Mouse (Mus musculus) heart, postnatal 36 days (tissue): ENCODE measurements around the gene Cmtm2b. TPM values are rescaled to one million over a fixed set of nuclear protein-coding genes. Genes with fewer than 3 reads are reported as not detected.

Experiments used
- DNase-seq, 2 experiments: peaks; one replicate each; pipeline ENCODE4 v3.0.0; 2021 to 2022
- intact Hi-C: fragments of 180-260 bp; cut with DNase I; formaldehyde crosslinking; loops from one replicate; pipeline ENCODE4 v1.15.1; 2025
- total RNA-seq, 2 experiments: library from RNA; stranded (reverse); gene quantifications; 2 replicates each; pipeline ENCODE4 v1.2.3; 2021

The Cmtm2b gene
- total RNA-seq, 2 experiments from 2014 or later = not detected

GRCm38 (mm10) chr8:104341106-104341561 is 19.1 kb downstream of the Cmtm2b start:
- intact Hi-C loops = loop anchor here (1.0 to 10.0 kb wide), 5 partner anchors 28 to 244 kb away; partner anchors contain the start of gene Cklf
- peak; percentile 77 to 79 for DNase-seq

- DNase-seq = no peak
- intact Hi-C loops = loop anchor here (1.0 to 10.0 kb wide), 5 partner anchors 29 to 244 kb away; partner anchors contain the start of gene Cklf
Measured at GRCm38 (mm10) chr8:104341678-104342077, 19.6 kb downstream of the Cmtm2b start.

GRCm38 (mm10) chr8:104342426-104342825 is 20.4 kb downstream of the Cmtm2b start:
- DNase-seq = no peak
- intact Hi-C loops = loop anchor here (5.0 to 10.0 kb wide), 2 partner anchors 198 to 245 kb away; no protein-coding TSS in a partner anchor

- peak; percentile 87 to 91 for DNase-seq
- intact Hi-C loops = loop anchor here (1.0 to 10.0 kb wide), 6 partner anchors 51 to 247 kb away; partner anchors contain the start of gene Cmtm4
Measured at GRCm38 (mm10) chr8:104343957-104344356, 21.9 kb downstream of the Cmtm2b start.

- intact Hi-C loops = loop anchor here (1.0 to 10.0 kb wide), 6 partner anchors 50 to 247 kb away; partner anchors contain the start of gene Cmtm4
- no peak for DNase-seq
Measured at GRCm38 (mm10) chr8:104344622-104345021, 22.6 kb downstream of the Cmtm2b start.

DNA sequence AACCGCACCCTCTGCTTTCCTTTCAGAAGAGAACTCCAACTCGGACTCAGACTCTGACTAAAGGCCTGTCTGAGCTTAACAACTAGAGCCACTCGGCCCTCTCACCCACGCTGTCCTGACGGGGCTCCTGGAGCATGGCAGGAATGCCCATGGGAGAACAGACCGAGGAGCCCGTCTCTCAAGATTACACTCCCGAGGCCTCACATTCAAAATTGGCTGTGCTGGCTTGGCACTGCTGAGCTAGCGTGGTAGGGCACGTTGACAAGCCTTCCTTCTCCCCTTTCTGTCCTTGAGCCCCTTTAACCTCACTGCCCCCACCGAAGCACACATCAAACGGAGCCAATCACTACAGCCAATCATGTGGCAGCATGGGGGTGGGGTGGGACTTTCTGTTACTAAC is 24.7 kb downstream of the Cmtm2b start:
- no peak for DNase-seq
- intact Hi-C loops = loop anchor here (10.0 kb wide), 1 partner anchor 202 kb away; no protein-coding TSS in a partner anchor

DNA sequence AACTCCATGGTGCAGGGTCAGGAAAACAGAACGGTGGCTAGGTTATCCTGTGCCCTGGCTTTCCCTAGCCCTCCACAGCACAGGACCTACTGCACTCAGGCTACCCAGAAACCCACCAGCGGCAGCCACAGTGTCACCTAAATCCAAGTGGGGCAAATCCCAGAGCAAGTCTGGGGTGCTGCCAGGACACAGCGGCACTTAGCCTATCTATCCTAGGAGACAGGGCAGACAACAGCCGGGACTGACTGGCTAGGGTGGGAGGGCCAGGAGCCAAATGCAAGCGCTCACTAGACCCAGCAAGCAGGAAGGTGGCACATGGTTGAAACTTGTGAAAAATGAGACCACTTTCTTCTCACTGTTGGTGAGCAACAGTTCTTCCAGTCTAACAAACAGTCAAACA is 26.9 kb downstream of the Cmtm2b start:
- intact Hi-C loops = loop anchor here (10.0 kb wide), 1 partner anchor 204 kb away; no protein-coding TSS in a partner anchor
- DNase-seq = peak in 1 of 2 experiments; percentile 32

DNA sequence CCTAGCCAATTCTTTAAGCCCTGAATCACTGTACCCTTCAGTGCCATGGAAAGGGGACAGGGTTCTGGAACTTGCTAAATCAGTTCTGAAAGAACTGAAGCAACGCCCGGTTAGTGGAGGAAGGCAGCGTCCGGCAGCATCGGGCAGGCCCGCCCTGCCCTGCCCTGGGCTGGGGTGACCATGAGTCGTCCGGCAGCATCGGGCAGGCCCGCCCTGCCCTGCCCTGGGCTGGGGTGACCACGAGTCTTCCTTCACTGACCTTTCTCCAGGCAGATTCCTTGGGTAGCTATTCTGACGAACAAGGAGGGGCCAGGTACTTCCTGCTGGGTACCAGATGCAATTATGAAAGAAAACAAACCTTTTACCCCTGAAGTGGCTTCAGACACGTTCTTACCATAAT is 28.0 kb downstream of the Cmtm2b start:
- intact Hi-C loops = no loop called here
- no peak for DNase-seq

DNA sequence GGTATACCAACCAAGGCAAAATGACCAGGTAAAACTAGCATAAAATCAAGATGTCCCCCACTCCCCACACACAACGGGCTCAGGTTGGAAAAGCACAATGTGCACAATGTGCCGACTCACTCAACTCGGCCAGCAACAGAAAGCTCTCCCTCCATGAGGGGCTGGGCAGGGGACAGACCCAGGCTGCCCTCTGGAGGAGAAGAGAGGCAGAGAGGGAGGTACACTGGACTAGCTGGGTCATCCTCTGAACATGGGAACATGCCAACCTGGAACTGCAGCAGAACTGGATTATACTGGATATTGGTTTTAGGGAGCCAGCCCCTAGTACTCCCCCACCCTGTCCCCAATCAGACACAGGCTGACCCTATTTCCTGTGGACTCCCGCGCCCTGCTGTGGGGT is 31.2 kb downstream of the Cmtm2b start:
- intact Hi-C loops = no loop called here
- no peak for DNase-seq

DNA sequence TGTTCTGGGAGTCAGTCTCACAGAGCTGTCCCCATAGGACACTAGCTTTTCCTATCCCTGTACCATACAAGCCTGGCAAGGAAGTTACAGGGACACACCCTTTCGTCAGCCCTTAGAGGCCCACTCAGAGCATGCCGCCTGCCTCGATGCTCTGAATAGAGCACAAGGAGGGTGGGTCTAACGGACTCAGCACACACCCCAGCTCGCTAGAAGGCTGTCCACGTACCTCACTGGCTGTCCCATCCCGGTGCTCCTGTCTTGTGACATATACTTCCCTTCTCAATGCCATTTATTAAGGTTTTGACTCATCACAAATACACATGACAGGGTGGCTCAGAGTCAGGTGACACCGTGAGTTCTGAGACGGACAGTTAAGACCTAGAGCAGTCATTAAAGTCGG is 32.5 kb downstream of the Cmtm2b start:
- no peak for DNase-seq
- intact Hi-C loops = no loop called here

- intact Hi-C loops = no loop called here
Measured at GRCm38 (mm10) chr8:104358637-104359036, 36.6 kb downstream of the Cmtm2b start.

DNA sequence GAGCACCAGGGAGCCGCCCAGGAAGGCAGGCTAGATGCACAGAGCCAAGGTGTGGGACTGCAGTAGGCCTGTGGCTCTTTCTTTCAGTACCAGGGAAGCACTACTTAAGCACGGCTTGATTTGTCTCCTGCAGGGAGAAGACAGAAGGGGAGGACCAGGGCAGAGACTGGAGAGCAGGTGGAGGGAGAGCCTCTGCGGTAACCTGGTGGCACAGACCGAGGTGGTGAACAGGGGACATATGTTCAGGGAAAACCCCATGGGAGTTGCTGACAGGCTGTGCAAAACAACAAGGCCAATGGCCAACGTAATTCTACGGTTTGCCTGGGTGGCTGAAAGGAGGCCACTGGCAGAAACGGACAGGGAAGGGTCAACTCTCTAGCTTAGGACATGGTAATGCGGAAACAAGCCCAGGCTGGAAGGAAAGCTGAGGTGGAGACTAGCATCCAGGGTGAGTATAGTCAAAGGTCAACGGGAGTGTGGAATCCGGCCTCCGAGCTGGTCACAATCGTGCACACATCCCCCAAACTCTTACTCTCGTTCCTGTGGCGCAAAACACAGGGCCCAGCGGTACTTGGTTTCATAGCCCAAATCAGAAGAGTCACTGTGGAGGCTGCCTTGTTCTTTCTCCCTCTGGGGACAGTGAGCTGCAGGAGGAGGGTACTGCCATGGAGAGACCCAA is 37.9 kb downstream of the Cmtm2b start:
- no peak for DNase-seq
- intact Hi-C loops = no loop called here

More at GRCm38 (mm10) chr8:104358637-104359036, 36.6 kb downstream of the Cmtm2b start:
- DNase-seq = no peak

GRCm38 (mm10) chr8:104365695-104366094 is 43.7 kb downstream of the Cmtm2b start:
- intact Hi-C loops = no loop called here

GRCm38 (mm10) chr8:104367398-104367797 is 45.4 kb downstream of the Cmtm2b start:
- DNase-seq = no peak
- intact Hi-C loops = no loop called here

More at GRCm38 (mm10) chr8:104365695-104366094, 43.7 kb downstream of the Cmtm2b start:
- DNase-seq = no peak

- intact Hi-C loops = no loop called here
- no peak for DNase-seq
Measured at GRCm38 (mm10) chr8:104369591-104369990, 47.6 kb downstream of the Cmtm2b start.

DNA sequence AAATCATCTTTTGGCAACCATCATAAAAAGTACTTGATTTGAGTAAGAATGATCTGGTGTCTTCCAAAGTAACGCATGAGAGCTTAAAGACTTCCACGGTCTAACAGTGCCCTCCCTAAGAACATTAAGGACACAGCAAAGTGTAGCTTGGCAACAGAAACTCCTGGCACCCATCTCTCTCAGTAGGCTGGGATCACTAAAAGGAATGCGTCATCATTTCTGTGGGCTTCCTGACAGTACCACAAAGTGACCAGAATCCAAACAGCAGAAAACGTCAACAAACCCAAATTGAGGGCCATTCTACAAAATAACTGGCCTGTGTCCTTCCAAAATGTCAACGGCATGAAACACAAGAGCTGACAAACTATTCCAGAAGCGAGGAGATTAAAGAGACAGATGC is 48.0 kb downstream of the Cmtm2b start:
- no peak for DNase-seq
- intact Hi-C loops = no loop called here

DNA sequence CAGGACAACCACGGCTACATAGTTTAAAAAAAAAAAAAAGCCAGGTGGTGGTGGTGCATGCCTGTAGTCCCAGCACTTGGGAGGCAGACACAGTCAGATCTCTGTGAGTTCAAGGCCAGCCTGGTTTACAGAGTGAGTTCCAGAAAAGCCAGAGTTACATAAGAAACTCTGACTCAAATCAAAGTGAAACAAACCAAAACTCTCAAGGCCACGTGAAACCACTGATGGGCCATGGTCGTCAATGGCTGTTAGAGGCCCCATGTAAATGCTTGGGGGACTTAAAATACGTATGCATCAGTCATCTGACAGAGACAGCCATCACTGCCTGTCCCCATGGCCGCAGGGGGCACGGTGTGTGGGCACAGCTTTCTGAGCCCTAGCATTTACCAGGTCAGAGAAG is 49.1 kb downstream of the Cmtm2b start:
- intact Hi-C loops = no loop called here
- DNase-seq = no peak

DNA sequence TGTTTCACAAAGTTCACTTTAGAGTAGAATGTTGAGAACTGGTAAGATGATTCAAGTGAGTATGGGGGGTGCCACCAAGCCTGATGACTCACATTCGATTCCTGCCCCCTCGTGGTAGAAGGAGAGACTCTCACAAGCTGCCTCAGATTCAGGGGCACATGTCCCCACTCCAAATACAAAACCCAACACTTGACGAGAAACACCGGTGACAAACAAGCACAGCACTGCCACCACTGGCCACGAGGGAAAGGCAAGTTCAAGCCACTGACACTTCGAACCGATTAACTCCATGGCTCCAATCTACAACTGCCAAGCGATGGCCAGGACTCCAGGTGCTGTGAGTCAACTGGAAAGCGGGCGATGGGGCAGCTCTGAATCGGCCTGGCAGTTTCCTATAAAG is 51.7 kb downstream of the Cmtm2b start:
- intact Hi-C loops = no loop called here
- DNase-seq = no peak

DNA sequence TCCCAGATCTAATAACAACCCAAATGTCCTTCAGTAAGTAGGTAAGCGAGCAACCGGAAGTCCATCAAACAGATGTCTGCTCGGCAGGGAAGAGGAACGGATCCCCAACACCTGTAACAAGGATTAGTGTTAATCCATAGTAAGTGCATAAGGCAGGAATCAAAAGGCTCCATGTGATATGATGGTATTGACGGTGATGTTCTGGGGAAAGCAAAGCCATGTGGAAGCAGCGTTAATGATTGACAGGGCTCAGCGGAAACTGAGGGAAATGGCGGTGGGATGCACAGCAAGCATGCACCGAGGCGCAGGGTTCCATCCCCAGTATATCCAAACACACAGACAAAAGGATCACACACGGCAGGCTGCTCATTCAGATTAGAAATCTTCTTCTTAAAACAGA is 52.2 kb downstream of the Cmtm2b start:
- DNase-seq = no peak
- intact Hi-C loops = no loop called here

- intact Hi-C loops = no loop called here
Measured at GRCm38 (mm10) chr8:104374864-104375846, 53.1 kb downstream of the Cmtm2b start.

GRCm38 (mm10) chr8:104375959-104376358 is 53.9 kb downstream of the Cmtm2b start:
- DNase-seq = no peak
- intact Hi-C loops = no loop called here

More at GRCm38 (mm10) chr8:104374864-104375846, 53.1 kb downstream of the Cmtm2b start:
- peak; percentile 33 to 37 for DNase-seq
